Mouse (Mus musculus): Measurements from ENCODE around the gene Selenom.

The Selenom gene

DNA sequence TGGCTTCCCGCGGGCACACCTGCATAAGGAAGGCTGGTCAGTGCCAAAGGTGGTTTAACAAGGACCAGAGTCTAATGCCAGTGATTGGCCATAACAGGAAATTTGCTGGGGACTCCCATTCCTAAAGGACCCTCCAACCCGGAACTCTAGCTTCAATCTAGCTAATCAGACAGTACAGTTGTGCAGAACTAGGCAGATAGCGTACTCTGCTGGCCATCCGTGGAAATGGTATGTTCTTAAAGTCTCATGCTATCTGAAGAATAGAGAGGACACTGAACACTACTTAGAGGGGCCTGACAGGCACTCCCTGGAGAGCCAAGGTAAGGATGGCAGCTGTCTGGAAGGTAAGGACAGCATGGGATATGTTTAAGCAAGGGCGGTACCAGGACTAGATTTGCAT, 17.1 kb downstream of the Selenom start:
- DNase-seq (ENCODE audit: low spot score): no peak

DNA sequence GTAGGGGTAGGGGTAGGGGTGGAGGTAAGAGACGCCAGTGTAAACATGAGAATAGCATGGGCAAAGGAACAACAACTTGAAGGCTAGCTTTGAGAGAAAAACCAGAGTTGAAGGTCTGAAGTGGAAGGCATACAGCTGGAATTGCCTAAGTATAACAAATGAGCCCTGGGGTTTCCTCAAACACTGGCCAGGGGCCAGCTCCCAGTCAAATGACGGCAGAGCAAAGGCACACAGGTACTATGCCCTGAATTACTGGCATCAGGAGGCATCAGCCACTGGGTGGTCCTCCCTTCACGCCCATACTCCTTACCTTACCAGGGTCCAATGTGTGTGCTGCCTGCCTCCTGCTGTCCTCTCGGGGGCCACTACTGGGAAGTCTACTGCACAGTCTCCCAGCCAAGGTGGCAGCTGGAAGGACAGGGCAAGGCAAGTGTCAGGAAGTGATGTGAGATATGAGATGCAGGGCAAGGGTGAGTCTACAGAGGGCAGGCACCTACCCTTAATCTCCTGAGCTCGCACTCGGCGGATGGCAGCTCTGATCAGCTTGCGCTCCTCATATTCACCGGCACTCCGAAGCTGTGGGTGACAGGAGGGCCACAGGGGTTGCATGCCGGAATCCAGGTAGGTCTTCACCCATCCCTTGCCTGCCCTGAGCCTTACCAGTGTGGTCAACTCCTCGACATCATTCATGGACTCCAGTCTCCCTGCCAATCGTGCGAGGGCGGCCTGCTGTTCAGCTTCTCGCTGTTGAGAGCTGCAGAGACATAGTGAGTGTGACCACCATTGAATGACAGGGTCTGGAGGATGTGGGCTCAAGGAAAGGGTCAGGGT, 17.8 kb downstream of the Selenom start:
- DNase-seq (ENCODE audit: low spot score): no peak

DNA sequence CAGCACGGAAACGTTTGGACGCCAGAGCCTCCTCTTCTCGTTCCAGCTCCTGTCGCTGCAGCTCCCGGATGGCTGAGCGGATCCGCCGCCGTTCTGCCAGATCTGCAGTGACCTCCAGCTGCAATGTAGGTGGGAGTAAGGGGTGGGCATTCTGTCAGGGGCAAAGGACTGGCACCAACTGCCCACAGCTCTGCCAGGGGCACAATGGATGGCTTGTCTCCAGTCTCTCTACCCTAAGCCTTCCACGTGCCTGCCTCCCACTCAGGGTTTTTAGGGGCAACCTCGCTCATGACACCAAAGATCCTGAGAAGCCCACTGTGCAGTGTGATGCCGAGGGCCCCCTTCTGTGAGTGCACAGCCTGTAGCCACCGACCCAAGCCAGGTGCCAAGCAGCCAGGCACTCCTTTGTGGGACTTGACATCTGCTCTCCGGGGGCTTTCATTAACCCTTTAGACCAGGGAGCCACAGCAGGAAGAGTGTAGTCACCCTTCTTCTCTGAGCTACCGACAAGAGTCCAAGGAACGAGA, 19.0 kb downstream of the Selenom start:
- DNase-seq (ENCODE audit: low spot score): no peak

DNA sequence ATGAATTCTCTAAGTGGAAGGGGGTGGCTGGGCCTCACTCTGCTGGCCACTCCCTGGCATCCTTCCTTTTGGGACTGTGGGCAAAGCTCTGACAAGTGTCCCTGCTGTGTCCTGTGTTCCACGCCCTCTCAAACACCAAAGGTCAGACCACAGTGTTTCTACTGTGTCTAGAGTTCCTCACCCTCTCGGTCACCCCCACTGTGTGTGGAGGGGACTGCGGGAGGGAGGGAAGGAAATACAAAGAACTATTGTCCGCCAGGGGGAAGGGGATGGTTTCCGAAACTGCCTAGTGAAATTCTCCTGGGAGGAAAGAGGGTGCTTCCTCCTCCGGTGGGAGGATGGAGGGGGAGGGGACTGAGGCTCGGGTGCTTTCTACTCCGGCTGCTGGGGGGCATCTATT, 20.5 kb downstream of the Selenom start:
- DNase-seq (ENCODE audit: low spot score): no peak

DNA sequence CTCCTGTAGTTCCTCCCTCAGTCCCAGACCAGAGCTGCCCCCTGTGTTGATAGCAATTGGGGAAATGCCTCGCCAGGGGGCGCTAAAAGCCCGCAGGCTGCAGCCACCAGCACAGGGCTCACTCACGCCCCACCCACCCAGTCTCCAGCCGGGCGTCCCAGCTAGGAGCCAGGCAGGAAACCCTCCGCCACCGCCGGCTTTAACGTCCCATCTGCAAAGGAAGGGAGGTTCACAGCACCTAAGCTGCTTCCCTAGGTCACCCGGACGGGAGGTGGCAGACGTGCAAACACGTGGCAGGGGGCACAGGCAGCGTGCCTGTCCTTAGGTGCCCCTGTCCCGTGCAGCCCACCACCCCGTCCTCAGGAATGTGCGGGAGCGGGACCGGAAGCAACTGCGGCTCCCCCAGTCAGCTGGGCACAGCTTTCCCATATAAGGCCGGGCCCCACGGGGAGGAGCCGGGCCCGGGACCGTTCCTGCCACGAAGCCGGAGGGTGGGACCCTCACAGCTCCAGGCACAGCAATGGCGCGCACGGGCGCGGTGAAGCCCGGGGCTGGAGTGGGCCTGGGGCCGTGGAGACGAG, 21.0 kb downstream of the Selenom start:
- peak; percentile 87 for DNase-seq (ENCODE audit: low spot score)

DNA sequence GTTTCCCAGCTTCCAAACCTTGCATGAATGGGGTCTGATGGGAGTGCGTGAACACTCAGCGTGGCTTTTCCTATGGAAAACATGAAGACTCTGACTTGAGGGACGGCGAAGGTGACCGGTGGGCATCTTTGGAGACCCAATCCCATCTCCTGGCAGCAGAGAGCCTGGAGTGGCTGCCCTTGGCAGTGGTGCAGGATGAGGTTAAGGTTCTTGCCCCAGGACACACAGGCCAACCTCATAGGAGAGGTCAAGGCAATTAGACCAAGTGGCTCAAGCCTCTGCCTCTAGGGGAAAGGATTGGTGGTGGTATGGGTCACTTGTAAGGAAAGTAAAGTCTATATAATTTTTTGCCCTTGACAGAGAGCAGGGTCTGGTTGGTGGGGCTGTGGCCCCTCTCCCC, 21.6 kb downstream of the Selenom start:
- no peak for DNase-seq (ENCODE audit: low spot score)

DNA sequence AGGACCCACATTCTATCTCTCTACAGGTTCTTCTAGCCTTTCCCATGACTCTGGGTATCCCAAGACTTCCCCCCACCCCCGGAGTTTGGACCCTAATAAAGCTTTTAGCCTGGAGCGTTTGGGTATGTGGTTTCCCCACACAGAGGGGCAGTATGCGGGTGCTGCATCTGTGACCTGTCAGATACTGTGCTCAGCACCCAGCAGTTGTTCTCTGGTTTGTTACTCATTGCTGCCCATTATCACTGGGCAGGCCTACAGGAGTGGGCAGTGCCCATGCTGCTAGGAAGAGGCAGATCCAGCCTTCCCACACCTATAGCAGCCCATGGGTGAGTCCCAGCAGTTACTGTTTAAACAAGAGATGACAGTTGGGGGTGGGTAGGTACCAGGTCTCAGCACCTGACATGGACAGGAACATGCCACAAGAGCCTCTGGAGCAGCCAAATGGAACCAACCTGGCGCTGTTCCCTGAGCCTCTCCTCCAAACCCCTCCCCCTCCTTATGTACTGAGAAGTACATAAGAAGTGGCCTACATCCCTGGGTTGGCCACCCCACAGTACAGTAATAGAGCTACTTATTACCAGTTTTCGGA, 22.4 kb downstream of the Selenom start:
- no peak for DNase-seq (ENCODE audit: low spot score)

DNA sequence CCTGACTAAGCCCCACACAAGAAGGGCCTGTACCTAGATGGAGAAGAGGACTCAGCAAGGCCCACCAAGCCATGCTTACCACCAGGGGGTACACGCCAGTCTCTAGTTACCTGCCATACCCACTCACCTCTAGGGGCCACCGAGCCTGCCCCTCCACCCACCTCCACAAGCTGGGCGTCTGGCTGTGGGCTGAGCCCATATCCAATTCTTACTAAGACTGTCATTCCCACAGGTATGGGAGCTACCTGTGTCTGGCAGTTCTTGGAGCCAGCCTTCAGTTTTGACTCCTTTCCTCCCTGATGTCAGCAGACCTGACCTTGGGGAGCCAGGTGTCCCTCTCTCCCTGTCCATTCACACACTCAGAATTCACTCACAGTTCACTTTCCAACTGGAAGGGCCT, 23.2 kb downstream of the Selenom start:
- no peak for DNase-seq (ENCODE audit: low spot score)

DNA sequence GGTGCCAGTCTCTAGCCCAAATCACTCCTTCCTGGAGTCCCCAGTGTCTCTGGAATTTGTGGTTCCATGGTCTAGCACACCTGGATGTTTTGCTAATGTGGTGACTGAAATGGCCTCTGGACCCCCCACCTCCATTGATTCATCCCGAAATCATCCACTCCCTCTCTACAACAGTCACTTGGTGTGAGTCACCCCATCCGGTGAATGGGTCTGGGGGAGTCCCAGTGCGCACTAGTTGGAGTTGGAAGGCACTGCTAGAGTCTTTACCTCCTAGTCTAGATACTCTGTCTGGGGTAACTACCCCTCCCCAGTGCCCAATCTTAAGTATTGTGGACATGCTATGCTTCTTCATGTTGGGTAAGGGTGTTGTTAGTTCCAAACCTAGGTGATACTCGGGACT, 23.9 kb downstream of the Selenom start:
- no peak for DNase-seq (ENCODE audit: low spot score)

DNA sequence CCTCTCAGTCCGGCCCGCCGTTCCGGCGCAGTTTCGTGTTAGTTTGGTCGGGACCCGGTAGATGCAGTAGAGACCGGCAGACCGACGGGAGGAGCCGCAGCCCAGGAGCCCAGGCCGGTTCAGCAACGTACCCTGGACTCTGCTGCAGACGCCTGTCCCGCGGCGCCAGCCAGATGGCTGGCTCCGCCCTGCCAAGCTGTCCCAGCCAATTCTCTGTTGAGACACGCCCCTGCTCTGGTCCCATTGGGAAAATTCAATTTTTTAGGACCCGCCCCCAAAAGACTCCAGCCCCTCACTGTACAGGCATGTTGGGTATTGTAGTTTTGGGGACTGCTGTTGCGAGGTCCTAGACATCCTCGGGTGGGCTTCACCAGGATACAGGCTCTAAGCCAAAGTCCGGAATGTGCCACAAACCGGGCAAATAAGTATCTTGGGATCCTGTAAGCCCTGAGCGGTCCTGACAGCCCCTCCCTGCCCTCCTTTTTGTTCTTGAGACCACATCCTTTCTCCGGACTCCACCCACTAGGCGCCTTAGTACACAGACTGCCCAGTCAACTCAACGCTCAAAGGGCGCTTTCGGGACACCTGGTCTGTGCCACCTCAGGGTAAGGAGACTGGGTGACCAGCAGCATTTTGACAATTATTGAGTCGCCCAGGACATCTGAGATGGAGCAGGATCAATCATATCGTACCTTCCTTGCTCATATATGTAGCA, 24.8 kb downstream of the Selenom start:
- DNase-seq (ENCODE audit: low spot score): peak; percentile 72

DNA sequence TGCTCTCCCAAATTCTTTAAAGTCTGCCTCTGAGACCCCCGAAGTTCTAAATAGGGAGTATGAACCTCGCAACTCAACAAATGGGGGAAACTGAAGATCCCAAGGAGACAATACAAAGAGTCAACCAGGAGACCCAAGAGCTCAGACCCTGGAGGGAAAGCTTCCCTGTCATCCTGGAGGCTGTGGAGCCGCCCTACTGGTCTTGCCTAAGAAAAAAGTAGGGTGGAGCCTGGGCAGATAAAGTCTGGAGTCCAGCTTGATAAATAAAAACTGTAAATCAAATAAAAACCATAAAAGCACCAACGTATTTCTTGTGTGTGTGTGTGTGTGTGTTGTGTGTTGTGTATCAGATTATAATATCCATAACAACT, 25.3 kb downstream of the Selenom start:
- no peak for DNase-seq (ENCODE audit: low spot score)

DNA sequence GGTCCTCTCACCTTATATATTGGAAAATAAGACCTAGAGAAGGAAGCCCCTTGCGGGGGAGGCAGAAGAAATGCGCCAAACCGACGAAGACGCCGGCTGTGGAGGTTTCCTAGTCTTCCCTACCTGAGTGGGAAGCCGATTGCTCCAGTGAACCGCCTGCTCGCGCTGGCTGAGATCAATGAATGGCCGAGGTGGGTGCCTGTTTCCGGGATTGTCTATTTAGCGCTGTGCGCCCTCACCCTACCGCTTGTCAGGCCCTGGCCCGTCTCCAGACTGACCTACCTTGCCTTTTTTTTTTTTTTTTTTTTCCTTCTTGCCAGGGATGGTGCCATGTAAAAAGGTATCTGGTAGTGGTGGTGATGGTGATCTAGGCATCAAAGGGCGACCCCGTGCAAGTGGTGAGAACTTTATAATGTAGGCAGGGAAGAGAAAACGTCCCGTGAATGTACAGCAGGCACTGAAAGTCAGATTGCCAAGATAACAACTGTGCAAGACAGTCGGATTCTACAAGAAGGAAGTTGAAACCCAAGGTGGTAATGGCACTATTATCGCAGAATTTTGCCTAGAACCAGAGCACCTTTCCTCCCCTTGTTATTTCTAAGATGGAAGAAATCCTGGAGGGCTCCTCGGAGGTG, 26.1 kb downstream of the Selenom start, which contains the start of gene Smtn:
Gene Smtn, minus strand, starts transcription at position 162 of the 635 bp plus-strand sequence.
- no peak for DNase-seq (ENCODE audit: low spot score)

DNA sequence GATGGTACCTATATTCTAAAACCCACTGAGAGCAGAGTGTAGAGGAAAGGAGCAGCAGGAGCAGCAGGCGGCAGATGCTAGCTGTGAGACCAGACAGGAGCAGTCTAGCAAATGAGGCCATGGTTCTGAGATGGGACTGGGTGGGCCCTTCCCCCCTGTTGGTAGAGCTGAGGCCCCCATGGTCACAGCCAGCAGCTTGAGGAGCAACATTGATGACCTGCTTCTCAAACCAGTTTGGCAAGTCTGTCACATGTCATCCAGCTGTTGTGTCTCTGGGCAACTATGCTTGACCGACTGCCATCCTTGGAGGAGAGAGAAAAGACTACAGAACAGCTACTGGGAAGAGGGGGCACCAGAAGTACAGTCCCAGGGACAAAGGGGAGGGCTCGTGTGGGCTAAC, 27.4 kb downstream of the Selenom start:
- DNase-seq (ENCODE audit: low spot score): no peak

DNA sequence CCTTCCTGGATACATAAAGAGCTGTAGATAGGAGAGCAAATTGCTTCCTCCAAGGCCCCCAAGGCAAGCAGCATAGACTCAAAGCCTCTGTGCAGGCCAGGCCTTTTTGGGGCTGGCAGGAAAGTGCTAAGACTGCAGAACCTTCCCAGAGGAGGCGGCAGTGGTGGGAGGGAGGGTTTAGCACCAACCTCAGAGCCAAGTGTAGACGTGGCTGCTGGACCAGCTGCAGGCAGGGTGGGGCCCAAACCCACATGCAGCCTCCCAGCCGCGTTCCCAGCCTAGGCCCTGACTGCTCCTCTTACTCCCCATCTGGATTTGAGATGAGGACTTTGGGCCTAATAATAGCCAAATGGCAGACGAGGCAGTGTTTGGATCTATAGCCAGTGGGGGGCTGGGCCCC, 28.5 kb downstream of the Selenom start:
- no peak for DNase-seq (ENCODE audit: low spot score)

DNA sequence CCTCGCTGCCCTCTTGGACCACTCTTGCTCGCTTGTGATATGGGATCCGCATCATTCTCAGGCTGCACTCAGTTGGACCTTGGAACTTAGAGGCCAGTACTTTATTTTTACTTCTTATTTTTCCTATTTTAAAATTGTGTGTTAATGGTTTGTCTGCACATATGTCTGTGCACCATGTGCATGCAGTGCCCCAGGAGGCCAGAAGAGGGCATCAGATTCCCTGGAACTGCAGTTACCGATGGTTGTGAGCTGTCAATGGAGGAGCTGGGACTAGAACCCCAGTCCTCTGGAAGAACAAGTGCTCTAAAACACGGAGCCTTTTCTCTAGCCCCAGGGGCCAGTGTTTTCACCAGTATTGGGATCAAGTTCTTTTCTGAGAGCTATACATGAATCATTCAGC, 29.9 kb downstream of the Selenom start:
- DNase-seq (ENCODE audit: low spot score): no peak

DNA sequence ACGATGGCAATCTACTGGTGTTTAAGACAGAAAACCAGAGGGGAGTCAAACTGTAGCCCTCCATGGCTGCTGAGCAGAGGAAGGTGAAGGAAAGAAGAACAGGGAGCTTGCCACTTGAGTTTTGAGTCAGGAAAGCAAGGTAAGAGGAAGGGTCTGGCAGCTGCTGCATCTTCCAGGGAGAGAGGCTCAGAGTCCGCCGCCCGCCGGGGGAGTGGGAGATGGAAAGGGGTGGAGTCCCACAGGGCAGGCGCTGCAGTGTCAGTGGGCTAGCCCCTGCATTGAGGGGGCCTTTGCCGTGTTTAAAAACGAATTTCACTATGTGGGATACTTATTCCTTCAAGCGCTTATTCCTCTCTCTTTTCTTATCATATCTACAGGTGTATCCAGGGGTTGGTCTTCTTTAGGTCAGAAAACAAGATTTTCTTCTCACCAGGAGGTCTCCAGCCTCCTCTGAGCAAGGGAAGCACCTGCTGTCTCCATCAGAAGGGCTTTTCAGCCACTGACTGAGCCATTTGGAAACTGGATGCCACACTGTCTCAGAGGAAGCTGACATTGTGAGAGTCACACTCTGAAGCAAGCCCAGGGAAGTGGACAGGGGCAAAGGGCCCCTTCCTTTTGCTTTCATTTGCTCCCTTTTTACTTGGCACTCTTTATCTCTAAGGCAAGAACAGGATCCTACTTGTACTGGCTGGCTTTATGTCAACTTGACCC, 31.2 kb downstream of the Selenom start:
- no peak for DNase-seq (ENCODE audit: low spot score)

DNA sequence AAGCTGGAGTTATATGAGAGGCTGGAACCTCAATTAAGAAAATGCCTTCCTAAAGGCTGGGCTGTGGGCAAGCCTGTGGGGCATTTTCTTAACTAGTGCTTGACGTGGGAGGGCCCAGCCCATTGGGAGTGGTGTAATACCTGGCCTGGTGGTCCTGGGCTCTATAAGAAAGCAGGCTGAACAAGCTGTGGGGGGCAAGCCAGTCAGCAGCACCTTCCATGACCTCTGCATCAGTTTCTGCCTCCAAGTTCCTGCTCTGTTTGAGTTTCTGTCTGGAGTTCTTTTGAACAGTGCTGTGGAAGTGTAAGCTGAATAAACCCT, 31.7 kb downstream of the Selenom start:
- DNase-seq (ENCODE audit: low spot score): no peak

DNA sequence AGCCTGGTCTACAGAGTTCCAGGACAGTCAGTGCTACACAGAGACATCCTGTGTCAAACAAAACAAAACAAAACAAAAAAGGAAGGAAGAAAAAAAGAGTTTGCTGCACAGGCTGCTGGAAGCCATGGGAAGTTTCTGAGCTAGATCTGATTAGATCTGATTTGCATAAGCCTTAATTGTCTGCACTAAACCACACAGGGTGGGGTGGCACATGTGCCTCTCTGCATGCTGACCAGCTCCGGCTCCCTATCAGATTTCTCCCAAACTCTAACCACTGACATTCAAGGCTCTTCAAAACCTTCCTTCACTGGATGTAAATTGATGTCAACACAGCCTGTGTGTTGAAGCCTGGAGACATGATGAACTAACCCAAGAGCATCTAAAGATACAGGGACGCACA, 32.6 kb downstream of the Selenom start:
- DNase-seq (ENCODE audit: low spot score): no peak

DNA sequence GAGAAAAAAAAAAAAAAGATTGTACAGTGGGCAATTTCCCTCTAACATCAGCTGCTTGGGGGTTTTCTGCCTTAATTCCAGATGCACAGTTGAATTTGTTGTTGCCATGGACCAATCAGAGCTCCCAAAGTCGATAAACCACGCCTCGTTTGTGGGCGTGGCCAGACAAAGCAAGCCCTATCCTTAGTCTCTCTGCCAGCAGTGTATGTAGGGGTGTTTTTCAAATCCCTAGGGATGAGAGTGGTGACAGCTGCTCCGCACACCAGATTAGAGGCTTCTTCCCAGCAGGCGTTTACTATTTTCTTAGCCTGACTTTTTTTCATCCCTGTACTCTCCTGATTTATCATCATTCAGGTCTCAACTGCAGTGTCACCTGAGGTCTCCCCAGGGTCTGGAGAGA, 33.5 kb downstream of the Selenom start:
- DNase-seq (ENCODE audit: low spot score): no peak

DNA sequence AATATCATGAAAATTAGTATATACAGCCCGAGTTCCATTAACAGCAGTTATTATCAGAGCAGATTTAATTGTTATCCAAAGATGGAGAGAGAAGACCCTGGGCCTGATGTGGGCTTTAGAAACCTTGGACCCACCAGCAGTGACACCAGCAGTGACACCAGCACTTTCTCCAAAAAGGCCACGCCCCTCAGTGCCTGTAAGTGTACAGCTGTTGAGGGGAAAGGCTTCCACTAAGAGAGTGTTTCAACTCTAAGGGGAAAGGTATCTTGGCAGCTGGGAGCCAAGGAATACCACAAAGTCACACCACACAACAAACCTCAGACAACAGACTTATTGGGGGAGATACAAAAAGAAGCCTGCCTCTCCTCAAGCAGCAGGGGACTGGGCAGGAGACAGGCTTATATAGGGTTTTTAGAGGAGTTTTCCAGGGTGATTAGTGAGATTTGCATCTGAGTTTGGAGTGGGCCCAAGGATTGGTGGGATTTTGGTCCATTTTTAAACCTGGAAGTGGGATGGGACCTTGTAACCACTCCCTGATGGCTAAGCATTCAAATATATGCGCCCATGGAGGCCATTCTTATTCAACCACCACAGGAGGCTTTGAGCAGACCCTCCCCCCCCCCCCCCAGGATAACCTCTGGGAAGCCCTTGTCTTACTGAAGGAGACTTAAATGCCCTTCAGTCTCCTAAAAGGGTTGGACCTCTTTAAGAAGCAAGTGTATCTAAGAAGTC, 34.2 kb downstream of the Selenom start:
- no peak for DNase-seq (ENCODE audit: low spot score)

DNA sequence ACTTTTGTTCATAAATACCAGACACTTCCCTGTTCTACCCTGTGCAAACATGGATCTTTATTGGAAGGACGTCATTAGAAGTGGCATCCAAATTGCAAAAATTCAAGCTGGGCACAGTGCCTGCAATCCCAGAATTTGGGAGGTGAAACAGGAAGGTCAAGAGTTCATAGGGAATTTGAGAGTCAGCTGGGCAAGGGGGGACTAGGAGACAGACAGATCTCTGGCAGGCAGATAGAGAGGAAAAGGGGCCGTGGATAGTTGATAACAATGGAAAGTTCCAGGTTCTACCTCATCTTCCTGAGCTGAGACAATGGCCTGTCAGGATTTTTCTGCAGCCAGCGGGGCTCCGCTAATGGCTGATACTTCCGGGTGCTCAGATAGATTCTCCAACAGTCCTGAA, 35.3 kb downstream of the Selenom start:
- DNase-seq (ENCODE audit: low spot score): no peak
